Mouse (Mus musculus) cortical plate, adult 2 months (tissue): ENCODE measurements around the gene Tnfrsf21. TPM values are rescaled to one million over a fixed set of nuclear protein-coding genes. Genes with fewer than 3 reads are reported as not detected.

ENCODE experiments used
- H3K27ac ChIP-seq: fragments of 200-500 bp; 2 replicates; pipeline ENCODE4 v1.5.1; 2012; ENCODE audit warnings: low read length, control low read depth, inconsistent platforms; ENCODE audit not compliant: insufficient read depth
- H3K4me1 ChIP-seq: fragments of 200-500 bp; 2 replicates; pipeline ENCODE4 v1.6.1; 2011; ENCODE audit warnings: low read length; ENCODE audit not compliant: control insufficient read depth, insufficient read depth
- H3K4me3 ChIP-seq: fragments of 200-500 bp; 2 replicates; pipeline ENCODE4 v1.5.1; 2011; ENCODE audit warnings: mild to moderate bottlenecking, low read length, control low read depth; ENCODE audit not compliant: insufficient read depth
- CTCF ChIP-seq: fragments of 200-500 bp; IDR thresholded peaks from 2 replicates; pipeline ENCODE4 v1.5.1; 2011; ENCODE audit warnings: mild to moderate bottlenecking, control low read depth, low read length; ENCODE audit not compliant: insufficient read depth; ENCODE audit errors: extremely low read depth
- POLR2A ChIP-seq: fragments of 200-500 bp; IDR thresholded peaks from 2 replicates; pipeline ENCODE4 v1.6.1; 2011; ENCODE audit warnings: mild to moderate bottlenecking, low read length, control low read depth; ENCODE audit not compliant: insufficient read depth; ENCODE audit errors: extremely low read depth
- polyA plus RNA-seq: library from polyadenylated mRNA; depleted of rRNA; stranded (reverse); fragments of >200 nt; gene quantifications from 2 replicates; pipeline ENCODE4 v1.2.3, GENCODE M21; 2012

The Tnfrsf21 gene
- polyA plus RNA-seq, 1 experiment: 58.9 TPM

DNA sequence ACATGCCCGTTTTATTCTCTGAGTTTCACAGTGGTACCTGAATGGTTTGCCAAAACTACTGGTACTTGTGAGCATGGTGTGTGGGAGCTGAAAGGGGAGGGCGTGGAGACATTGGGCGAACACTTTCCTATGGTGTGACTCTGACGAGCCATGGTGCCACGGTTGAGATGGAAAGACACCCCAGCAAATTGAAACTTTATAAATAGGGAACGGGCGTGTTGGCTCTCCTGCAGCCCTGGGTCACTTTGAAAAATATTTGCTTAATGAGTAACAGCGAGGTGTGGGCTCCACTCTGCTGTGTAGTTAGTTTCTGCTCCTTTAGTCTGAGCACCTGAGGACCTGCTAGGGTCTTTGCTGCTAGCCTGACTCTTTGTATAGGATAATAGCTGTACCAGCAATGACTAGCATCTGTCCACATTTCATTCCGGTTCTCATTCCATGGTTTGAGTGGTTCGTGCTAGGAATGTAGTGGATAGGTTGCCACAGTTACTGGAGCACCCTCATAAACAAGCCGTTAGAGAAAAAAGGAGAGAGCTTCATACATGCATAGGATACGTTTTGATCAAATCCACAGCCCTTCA lies 7.4 kb downstream of the Tnfrsf21 start:
- H3K4me1 ChIP-seq: peaks cover 10% of the 10 kb centered on the region
- no peak overlapping the region for H3K27ac ChIP-seq
- TF ChIP-seq CTCF: no peak
- no peak for TF ChIP-seq POLR2A
- H3K4me3 ChIP-seq: no peak overlapping the region

GRCm38 (mm10) chr17:43024531-43024930 lies 8.2 kb downstream of the Tnfrsf21 start:
- TF ChIP-seq POLR2A (no peak), CTCF (no peak)
- Histone ChIP-seq H3K4me1 (peaks cover 10% of the 10 kb centered on the region), H3K4me3 (no peak overlapping the region), H3K27ac (no peak overlapping the region)

GRCm38 (mm10) chr17:43025048-43025447 lies 8.7 kb downstream of the Tnfrsf21 start:
- TF ChIP-seq CTCF (no peak), POLR2A (no peak)
- peaks cover 7% of the 10 kb centered on the region for H3K4me1 ChIP-seq
- H3K27ac ChIP-seq: no peak overlapping the region
- H3K4me3 ChIP-seq: no peak overlapping the region

GRCm38 (mm10) chr17:43025819-43026593 lies 9.7 kb downstream of the Tnfrsf21 start:
- peaks cover 7% of the 10 kb centered on the region for H3K4me1 ChIP-seq
- TF ChIP-seq CTCF (no peak), POLR2A (no peak)
- H3K27ac ChIP-seq: no peak overlapping the region

GRCm38 (mm10) chr17:43026708-43027107 lies 10.4 kb downstream of the Tnfrsf21 start:
- TF ChIP-seq POLR2A: no peak
- TF ChIP-seq CTCF: no peak
- peaks cover 9% of the 10 kb centered on the region for H3K4me1 ChIP-seq
- no peak overlapping the region for H3K27ac ChIP-seq
- H3K4me3 ChIP-seq: no peak overlapping the region

More at GRCm38 (mm10) chr17:43025819-43026593, 9.7 kb downstream of the Tnfrsf21 start:
- H3K4me3 ChIP-seq: no peak overlapping the region

- Histone ChIP-seq H3K27ac (no peak overlapping the region), H3K4me3 (no peak overlapping the region), H3K4me1 (peaks cover 9% of the 10 kb centered on the region)
- TF ChIP-seq POLR2A (no peak), CTCF (no peak)
Measured at GRCm38 (mm10) chr17:43029546-43029945, 13.2 kb downstream of the Tnfrsf21 start.

DNA sequence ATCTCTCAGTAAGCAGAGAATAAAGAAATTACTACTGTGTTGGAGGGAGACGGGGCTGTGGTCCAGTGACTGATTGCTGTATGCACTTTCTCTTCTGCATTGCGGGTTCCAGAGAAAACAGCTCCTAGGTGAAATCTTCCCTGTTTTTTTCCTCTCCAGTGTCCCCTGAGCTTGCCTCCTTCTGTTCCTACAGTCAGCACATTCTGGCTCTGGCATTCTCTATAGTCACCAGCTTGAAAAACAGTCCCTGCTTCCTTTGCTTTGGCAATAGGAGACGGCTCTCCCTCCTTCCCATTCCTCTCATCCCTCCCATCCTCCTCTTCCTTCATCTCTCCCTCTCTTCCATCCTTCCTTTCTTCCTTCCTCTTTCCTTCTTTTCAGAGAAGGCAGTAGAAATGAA lies 13.9 kb downstream of the Tnfrsf21 start:
- Histone ChIP-seq H3K4me3 (no peak overlapping the region), H3K4me1 (peaks cover 9% of the 10 kb centered on the region), H3K27ac (no peak overlapping the region)
- TF ChIP-seq POLR2A (no peak), CTCF (no peak)

DNA sequence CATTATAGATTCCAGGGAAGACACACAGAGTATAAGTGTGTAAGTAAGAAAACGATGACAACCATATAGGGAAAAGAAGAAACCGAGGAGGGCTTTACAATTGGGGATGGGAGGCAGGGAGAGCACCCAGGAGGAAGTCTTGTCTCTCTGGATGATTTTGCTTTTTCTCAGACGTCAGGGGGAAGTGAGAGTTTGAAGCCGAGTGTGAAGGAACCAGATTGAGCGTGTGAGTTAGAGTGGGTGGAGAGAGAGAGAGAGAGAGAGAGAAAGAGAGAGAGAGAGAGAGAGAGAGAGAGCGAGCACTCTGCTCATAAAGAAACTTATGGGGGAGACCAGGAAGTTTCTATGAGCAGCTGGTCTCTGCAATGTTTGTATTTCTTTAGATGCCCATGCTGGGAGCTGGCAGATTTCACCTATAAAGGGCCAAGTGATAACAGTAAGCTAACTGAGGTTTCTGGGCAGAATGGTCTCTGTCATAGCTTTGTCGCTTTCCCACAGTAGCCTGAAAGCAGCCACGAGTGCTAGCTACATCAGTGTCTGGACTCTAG lies 16.2 kb downstream of the Tnfrsf21 start:
- no peak overlapping the region for H3K4me3 ChIP-seq
- TF ChIP-seq CTCF: no peak
- no peak for TF ChIP-seq POLR2A
- no peak overlapping the region for H3K27ac ChIP-seq
- peaks cover 9% of the 10 kb centered on the region for H3K4me1 ChIP-seq

DNA sequence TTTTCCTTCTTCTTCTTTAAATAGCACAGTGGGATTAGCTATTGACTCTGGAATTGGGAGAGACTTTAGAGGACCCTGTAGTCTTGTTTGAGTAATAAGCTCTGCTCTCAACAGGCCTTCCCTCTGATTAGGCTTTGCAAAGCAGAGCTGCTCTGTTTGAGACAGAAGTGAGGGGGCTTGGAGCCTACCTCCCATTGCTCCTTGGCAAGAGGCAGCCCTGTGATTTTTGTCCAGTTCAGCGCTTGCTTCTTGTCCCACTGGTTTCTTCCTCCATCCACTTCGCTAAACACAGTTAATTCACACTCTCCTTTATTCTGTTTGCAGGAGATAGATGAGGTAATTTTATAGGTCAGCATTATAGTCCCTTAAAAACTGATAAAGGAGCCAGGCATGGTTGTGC lies 19.0 kb downstream of the Tnfrsf21 start:
- Histone ChIP-seq H3K4me1 (peaks cover 6% of the 10 kb centered on the region; the same call in 1 of the 2 replicates), H3K27ac (no peak overlapping the region), H3K4me3 (no peak overlapping the region)
- no peak for TF ChIP-seq POLR2A
- no peak for TF ChIP-seq CTCF
